Mouse (Mus musculus) cerebellum, adult 2 months (tissue): ENCODE measurements around the gene Marveld2.

Experiments
- CTCF ChIP-seq: fragments of 200-500 bp; IDR thresholded peaks from 2 replicates; pipeline ENCODE4 v1.5.1; 2011; ENCODE audit warnings: low read depth, mild to moderate bottlenecking, control low read depth, low read length, moderate library complexity, borderline replicate concordance; ENCODE audit not compliant: insufficient read depth
- POLR2A ChIP-seq: fragments of 200-500 bp; IDR thresholded peaks from 2 replicates; pipeline ENCODE4 v1.6.1; 2011; ENCODE audit warnings: low read length, control low read depth, borderline replicate concordance; ENCODE audit not compliant: insufficient read depth

- no peak for TF ChIP-seq CTCF
- TF ChIP-seq POLR2A: no peak
Measured at GRCm38 (mm10) chr13:100617583-100617982, 812 bp upstream of the Marveld2 start.
